Mouse (Mus musculus): ENCODE measurements around the gene Rpusd2. TPM values are rescaled to one million over a fixed set of nuclear protein-coding genes. Genes with fewer than 3 reads are reported as not detected.

Gene Rpusd2
- 6.6 and 7.2 TPM in 2 replicates for polyA plus RNA-seq (2014; fragmentation: Nextera tagmentation; extraction: Ambion mirVana)

- H3K36me3 ChIP-seq (ENCODE audit: control insufficient read depth, insufficient read depth, low read length) = peaks cover 2% of the 10 kb centered on the region; the same call in 1 of the 2 replicates
- H3K4me1 ChIP-seq (replicated peaks; ENCODE audit: control insufficient read depth, insufficient read depth, low read length) = no peaks in the 10 kb centered on the region
- H3K27me3 ChIP-seq (ENCODE audit: control insufficient read depth, insufficient read depth, low read length) = no peaks in the 10 kb centered on the region
- ATAC-seq (ENCODE audit: low FRiP score) (peak; percentile 97), DNase-seq (ENCODE audit: low spot score) (peak; percentile 96)
- H3K9me3 ChIP-seq (ENCODE audit: control insufficient read depth, low read length) = no peaks in the 10 kb centered on the region
- peak within 1 kb of the TSS; percentile 69 for H3K4me2 ChIP-seq (replicated peaks; ENCODE audit: low read depth, low read length)
- peak within 1 kb of the TSS; percentile 92 for H3K4me3 ChIP-seq (ENCODE audit: low read depth, low read length)
- WGBS = under 1% methylated on average over 49 of the region's 49 CpGs
- H3K9ac ChIP-seq (ENCODE audit: low read depth, low read length) = peak within 1 kb of the TSS; percentile 94
- peak within 1 kb of the TSS; percentile 93 for H3K27ac ChIP-seq (ENCODE audit: low read depth, low read length)
Observed at GRCm38 (mm10) chr2:119034656-119035396, at the start of gene Rpusd2. Gene Rpusd2 (plus strand): TSS chr2:119034790.

GRCm38 (mm10) chr2:118995490-118995889 is 39.1 kb upstream of the Rpusd2 start:
- no peak overlapping the region for H3K27ac ChIP-seq (ENCODE audit: low read depth, low read length)
- no peak for ATAC-seq (ENCODE audit: low FRiP score)

GRCm38 (mm10) chr2:118995919-118996797 is 38.4 kb upstream of the Rpusd2 start:
- 53% methylated on average over 16 of the region's 16 CpGs for WGBS
- DNase-seq (ENCODE audit: low spot score) (no peak), ATAC-seq (ENCODE audit: low FRiP score) (peak; percentile 38; the same call in 1 of the 2 replicates)
- H3K9me3 ChIP-seq (ENCODE audit: control insufficient read depth, low read length) = no peaks in the 10 kb centered on the region
- H3K27me3 ChIP-seq (ENCODE audit: control insufficient read depth, insufficient read depth, low read length) = no peaks in the 10 kb centered on the region
- no peak overlapping the region for H3K27ac ChIP-seq (ENCODE audit: low read depth, low read length)
- H3K4me3 ChIP-seq (ENCODE audit: low read depth, low read length) = no peak overlapping the region
- no peak overlapping the region for H3K9ac ChIP-seq (ENCODE audit: low read depth, low read length)
- no peaks in the 10 kb centered on the region for H3K36me3 ChIP-seq (ENCODE audit: control insufficient read depth, insufficient read depth, low read length)
- H3K4me1 ChIP-seq (replicated peaks; ENCODE audit: control insufficient read depth, insufficient read depth, low read length) = no peaks in the 10 kb centered on the region
- H3K4me2 ChIP-seq (replicated peaks; ENCODE audit: low read depth, low read length) = no peak overlapping the region

More at GRCm38 (mm10) chr2:118995490-118995889, 39.1 kb upstream of the Rpusd2 start:
- H3K36me3 ChIP-seq (ENCODE audit: control insufficient read depth, insufficient read depth, low read length) = no peaks in the 10 kb centered on the region
- H3K4me1 ChIP-seq (replicated peaks; ENCODE audit: control insufficient read depth, insufficient read depth, low read length) = no peaks in the 10 kb centered on the region
- H3K4me2 ChIP-seq (replicated peaks; ENCODE audit: low read depth, low read length) = no peak overlapping the region
- no peaks in the 10 kb centered on the region for H3K9me3 ChIP-seq (ENCODE audit: control insufficient read depth, low read length)
- no peak for DNase-seq (ENCODE audit: low spot score)
- H3K9ac ChIP-seq (ENCODE audit: low read depth, low read length) = no peak overlapping the region
- WGBS = 78% methylated on average over 5 of the region's 5 CpGs
- H3K27me3 ChIP-seq (ENCODE audit: control insufficient read depth, insufficient read depth, low read length) = no peaks in the 10 kb centered on the region
- H3K4me3 ChIP-seq (ENCODE audit: low read depth, low read length) = no peak overlapping the region

GRCm38 (mm10) chr2:118996798-118997105 is 37.8 kb upstream of the Rpusd2 start:
- ATAC-seq (ENCODE audit: low FRiP score) (no peak), DNase-seq (ENCODE audit: low spot score) (no peak)
- Histone ChIP-seq H3K9ac (ENCODE audit: low read depth, low read length) (no peak overlapping the region), H3K27ac (ENCODE audit: low read depth, low read length) (no peak overlapping the region), H3K27me3 (ENCODE audit: control insufficient read depth, insufficient read depth, low read length) (no peaks in the 10 kb centered on the region), H3K4me2 (replicated peaks; ENCODE audit: low read depth, low read length) (no peak overlapping the region), H3K4me1 (replicated peaks; ENCODE audit: control insufficient read depth, insufficient read depth, low read length) (no peaks in the 10 kb centered on the region), H3K4me3 (ENCODE audit: low read depth, low read length) (no peak overlapping the region), H3K36me3 (ENCODE audit: control insufficient read depth, insufficient read depth, low read length) (no peaks in the 10 kb centered on the region), H3K9me3 (ENCODE audit: control insufficient read depth, low read length) (no peaks in the 10 kb centered on the region)
- WGBS = 31% methylated on average over 1 of the region's 1 CpGs

GRCm38 (mm10) chr2:118998115-118998866 is 36.3 kb upstream of the Rpusd2 start:
- H3K4me2 ChIP-seq (replicated peaks; ENCODE audit: low read depth, low read length) = no peak overlapping the region
- WGBS = 83% methylated on average over 6 of the region's 6 CpGs

GRCm38 (mm10) chr2:118999025-118999639 is 35.5 kb upstream of the Rpusd2 start:
- Histone ChIP-seq H3K4me2 (replicated peaks; ENCODE audit: low read depth, low read length) (no peak overlapping the region), H3K36me3 (ENCODE audit: control insufficient read depth, insufficient read depth, low read length) (no peaks in the 10 kb centered on the region), H3K27ac (ENCODE audit: low read depth, low read length) (no peak overlapping the region), H3K4me3 (ENCODE audit: low read depth, low read length) (no peak overlapping the region), H3K4me1 (replicated peaks; ENCODE audit: control insufficient read depth, insufficient read depth, low read length) (no peaks in the 10 kb centered on the region), H3K9ac (ENCODE audit: low read depth, low read length) (no peak overlapping the region), H3K9me3 (ENCODE audit: control insufficient read depth, low read length) (no peaks in the 10 kb centered on the region), H3K27me3 (ENCODE audit: control insufficient read depth, insufficient read depth, low read length) (no peaks in the 10 kb centered on the region)
- DNase-seq (ENCODE audit: low spot score) (no peak), ATAC-seq (ENCODE audit: low FRiP score) (no peak)
- 54% methylated on average over 3 of the region's 3 CpGs for WGBS

More at GRCm38 (mm10) chr2:118998115-118998866, 36.3 kb upstream of the Rpusd2 start:
- Histone ChIP-seq H3K36me3 (ENCODE audit: control insufficient read depth, insufficient read depth, low read length) (no peaks in the 10 kb centered on the region), H3K27me3 (ENCODE audit: control insufficient read depth, insufficient read depth, low read length) (no peaks in the 10 kb centered on the region), H3K4me3 (ENCODE audit: low read depth, low read length) (no peak overlapping the region), H3K27ac (ENCODE audit: low read depth, low read length) (no peak overlapping the region), H3K9ac (ENCODE audit: low read depth, low read length) (no peak overlapping the region), H3K4me1 (replicated peaks; ENCODE audit: control insufficient read depth, insufficient read depth, low read length) (no peaks in the 10 kb centered on the region), H3K9me3 (ENCODE audit: control insufficient read depth, low read length) (no peaks in the 10 kb centered on the region)
- ATAC-seq (ENCODE audit: low FRiP score) = no peak
- DNase-seq (ENCODE audit: low spot score) = no peak

- H3K9ac ChIP-seq (ENCODE audit: low read depth, low read length) = no peak overlapping the region
- no peaks in the 10 kb centered on the region for H3K4me1 ChIP-seq (replicated peaks; ENCODE audit: control insufficient read depth, insufficient read depth, low read length)
- WGBS = 85% methylated on average over 7 of the region's 7 CpGs
- no peak overlapping the region for H3K4me3 ChIP-seq (ENCODE audit: low read depth, low read length)
- ATAC-seq (ENCODE audit: low FRiP score) (no peak), DNase-seq (ENCODE audit: low spot score) (no peak)
- no peaks in the 10 kb centered on the region for H3K27me3 ChIP-seq (ENCODE audit: control insufficient read depth, insufficient read depth, low read length)
- no peaks in the 10 kb centered on the region for H3K36me3 ChIP-seq (ENCODE audit: control insufficient read depth, insufficient read depth, low read length)
- H3K9me3 ChIP-seq (ENCODE audit: control insufficient read depth, low read length) = no peaks in the 10 kb centered on the region
- H3K27ac ChIP-seq (ENCODE audit: low read depth, low read length) = no peak overlapping the region
- no peak overlapping the region for H3K4me2 ChIP-seq (replicated peaks; ENCODE audit: low read depth, low read length)
Observed at GRCm38 (mm10) chr2:119006886-119007285, 27.7 kb upstream of the Rpusd2 start.

GRCm38 (mm10) chr2:119009376-119009775 is 25.2 kb upstream of the Rpusd2 start:
- Histone ChIP-seq H3K9me3 (ENCODE audit: control insufficient read depth, low read length) (no peaks in the 10 kb centered on the region), H3K9ac (ENCODE audit: low read depth, low read length) (no peak overlapping the region), H3K27ac (ENCODE audit: low read depth, low read length) (no peak overlapping the region), H3K4me1 (replicated peaks; ENCODE audit: control insufficient read depth, insufficient read depth, low read length) (no peaks in the 10 kb centered on the region), H3K4me2 (replicated peaks; ENCODE audit: low read depth, low read length) (no peak overlapping the region), H3K4me3 (ENCODE audit: low read depth, low read length) (no peak overlapping the region), H3K27me3 (ENCODE audit: control insufficient read depth, insufficient read depth, low read length) (no peaks in the 10 kb centered on the region), H3K36me3 (ENCODE audit: control insufficient read depth, insufficient read depth, low read length) (no peaks in the 10 kb centered on the region)
- DNase-seq (ENCODE audit: low spot score) (no peak), ATAC-seq (ENCODE audit: low FRiP score) (no peak)
- 89% methylated on average over 2 of the region's 2 CpGs for WGBS
